Mouse (Mus musculus) T-helper 2 cell (primary cell): ENCODE measurements at regions not wholly inside any gene's neighbourhood (a gene's known extent, or its start where the extent isn't known, plus 50 kb on each side); places are given as distances from the start of the nearest gene placed in this dataset.

ENCODE experiments used
- in situ Hi-C: fragments of 300-600 bp; cut with MboI, MseI; formaldehyde crosslinking; loops from one replicate; pipeline ENCODE4 v1.15.1; 2025; ENCODE audit warnings: high pct_unique_total_duplicates

DNA sequence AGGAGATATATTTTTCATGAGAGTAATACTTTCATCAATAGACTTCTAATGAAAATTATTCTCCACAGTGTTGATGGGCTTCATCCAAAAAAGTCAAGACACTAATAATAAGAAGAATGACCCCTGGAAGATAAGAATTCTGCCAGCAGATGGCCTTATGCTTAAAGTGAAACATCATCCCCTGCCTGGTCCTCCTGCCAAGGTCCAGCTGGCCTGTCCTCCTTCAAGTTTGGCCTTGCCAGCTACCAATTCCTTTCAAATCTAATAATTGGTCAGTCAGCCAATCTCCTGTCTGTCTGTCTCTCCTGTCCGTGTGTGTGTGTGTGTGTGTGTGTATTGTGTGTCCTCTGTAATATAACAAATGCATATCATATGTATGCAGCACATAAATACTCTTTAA, 388.8 kb downstream of the Wdr11 start:
- in situ Hi-C loops, result no loop called here

DNA sequence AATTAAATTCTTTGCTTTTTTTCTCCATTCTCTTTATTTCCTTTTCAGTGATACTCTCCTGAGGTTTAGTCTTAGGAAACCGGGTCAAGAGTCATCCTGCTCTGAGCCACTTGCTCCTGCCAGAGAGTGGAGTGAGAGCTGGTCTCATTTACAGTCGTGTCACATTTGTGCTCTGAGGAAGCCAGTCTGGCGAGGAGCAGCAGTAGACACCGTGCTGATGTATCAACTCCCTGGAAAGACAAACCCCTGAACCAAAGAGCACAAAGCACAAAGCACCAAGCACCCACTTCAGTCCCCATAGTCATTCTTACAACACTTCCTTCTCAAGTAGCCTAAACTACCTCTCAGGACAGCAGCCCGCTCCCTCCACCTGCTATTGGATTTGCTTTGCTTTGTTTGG, 390.7 kb downstream of the Wdr11 start:
- in situ Hi-C loops, result no loop called here

DNA sequence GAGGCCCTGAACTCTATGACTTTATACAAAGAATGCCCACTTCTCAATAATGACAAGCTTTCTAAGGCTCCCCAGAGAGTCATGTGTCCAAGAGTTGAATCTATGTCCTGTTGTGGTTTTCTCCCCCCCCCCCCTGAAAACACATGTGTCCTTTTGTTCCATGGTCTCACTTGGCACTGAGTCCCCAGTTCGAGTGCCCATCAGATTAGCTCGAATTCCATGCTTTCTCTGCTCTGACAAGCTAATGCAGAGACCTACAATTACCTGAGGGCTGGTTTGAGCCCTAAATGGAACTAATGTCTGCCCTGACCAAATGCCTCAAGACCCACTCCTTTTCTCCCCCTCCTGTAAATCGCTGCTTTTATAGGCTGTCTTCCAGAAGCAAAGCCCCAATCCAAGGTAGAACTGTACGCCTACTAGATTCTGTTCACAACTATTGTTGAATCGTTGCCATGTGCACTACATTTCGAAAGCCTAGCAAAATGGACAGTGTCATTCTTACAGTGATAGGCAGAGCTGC, 392.0 kb downstream of the Wdr11 start:
- in situ Hi-C loops, result no loop called here

DNA sequence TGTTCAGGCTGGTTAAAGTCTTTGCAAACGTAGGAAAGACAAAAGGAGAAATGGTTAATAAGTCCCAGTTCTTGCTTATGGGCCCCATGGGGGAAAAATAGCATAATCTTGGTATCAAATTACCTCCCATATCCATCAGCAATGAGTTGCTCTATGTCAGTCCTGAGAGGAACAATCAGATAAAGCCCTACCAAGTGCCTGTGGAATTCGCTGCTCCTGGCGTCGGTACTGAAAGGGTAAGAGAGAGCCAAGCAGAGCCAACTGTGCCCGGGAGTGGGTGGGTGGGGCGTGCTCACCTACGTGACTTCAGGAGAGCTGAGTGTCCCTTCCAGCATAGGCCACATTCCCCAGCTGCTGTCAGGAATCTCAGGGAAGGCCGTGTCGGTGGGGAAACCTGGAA, 392.7 kb downstream of the Wdr11 start:
- in situ Hi-C loops, result no loop called here

DNA sequence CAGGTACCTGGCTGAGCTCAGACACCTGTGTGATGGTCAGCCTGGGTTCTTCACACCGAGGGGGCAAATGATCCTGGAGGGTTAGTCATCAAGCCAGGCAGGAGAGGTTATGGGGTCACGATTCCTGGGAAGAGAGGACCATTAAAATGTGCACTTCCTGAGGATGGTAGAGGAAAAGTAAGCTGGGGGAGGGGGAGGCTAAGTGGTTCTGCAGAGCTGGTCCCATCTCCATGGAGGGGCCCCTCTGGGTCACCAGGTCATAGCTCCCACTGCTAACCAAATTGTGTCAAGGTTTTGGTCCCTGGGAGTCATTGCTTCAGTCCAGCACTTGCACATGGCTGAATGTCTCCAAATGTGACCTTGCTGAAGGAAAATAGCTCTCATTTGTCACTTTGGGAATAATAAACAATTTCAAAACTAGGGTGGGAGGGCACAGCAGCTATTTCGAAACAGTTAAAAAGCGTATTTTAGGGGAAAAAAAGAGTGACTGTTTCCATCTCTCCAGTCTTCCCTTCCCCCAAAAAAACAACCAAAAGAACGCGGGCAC, 395.5 kb downstream of the Wdr11 start:
- in situ Hi-C loops, result no loop called here

DNA sequence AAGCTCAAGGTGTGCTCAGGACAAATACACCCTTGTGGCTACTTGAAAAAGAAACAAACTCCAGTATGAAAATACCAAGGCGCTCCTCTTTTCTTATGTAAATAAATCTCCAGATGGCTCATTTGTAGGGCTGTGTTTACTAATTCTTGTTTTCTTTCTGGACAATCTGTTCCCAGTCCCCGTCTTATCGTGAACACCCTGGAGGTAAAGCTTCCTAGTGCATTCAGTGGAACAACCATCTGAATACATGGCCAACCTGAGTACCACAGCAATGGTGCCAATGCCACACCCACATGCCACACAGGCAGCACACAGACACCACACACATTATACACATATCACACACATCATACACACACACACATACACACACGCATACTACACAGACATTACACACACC, 396.1 kb downstream of the Wdr11 start:
- in situ Hi-C loops, result no loop called here

DNA sequence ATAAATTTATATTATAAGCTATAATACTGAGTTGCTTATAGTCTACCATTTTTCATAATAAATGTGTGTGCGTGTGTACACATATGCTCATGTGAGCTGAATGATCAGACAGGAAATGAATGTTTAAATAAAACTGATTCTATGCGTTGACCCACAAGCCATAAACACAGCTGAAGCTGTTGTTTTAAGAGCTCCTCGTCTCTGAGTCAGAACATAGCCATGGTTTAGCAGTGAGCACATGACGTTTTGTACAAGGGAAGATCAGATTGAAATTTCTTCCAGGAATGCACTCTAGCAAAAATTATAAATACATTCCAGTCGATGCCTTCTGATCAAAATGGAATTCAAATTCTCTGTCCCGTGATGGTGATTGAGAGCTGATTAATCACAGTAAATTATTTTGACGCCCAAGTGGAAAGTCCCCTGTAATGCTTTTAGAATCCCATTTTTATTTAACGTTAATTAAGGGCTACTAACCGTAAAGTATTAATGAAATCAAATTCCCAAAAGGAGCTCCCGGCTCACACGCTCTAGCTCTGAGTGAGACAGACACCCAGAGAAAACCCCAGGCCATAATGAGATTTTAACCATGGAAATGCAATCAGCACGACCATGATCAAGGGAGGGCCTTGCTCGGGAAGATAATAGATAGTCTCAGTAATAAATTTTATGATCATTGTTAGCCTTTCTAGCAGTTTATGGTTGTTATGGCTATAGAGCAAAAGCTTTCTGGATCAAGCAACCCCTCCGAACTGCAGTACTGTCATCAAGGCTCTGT, 402.0 kb downstream of the Wdr11 start:
- in situ Hi-C loops, result no loop called here

DNA sequence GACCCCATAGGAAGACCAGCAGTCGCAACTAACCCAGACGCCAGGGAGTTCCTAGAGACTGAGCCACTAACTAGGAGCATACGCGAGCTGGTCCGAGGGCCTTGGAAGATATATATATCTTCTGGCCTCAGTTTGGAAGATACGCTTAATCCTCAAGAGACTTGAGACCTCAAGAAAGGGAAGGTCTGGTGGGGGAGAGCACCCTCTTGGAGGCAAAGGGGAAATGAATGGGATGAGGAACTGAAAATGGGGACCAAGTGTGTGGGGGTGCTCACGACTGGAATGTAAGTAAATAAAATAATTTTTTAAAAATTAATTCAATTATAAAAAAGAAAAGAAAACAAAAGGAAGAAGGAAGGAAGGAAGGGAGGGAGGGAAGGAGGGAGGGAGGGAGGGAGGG, 403.9 kb downstream of the Wdr11 start:
- in situ Hi-C loops, result no loop called here

DNA sequence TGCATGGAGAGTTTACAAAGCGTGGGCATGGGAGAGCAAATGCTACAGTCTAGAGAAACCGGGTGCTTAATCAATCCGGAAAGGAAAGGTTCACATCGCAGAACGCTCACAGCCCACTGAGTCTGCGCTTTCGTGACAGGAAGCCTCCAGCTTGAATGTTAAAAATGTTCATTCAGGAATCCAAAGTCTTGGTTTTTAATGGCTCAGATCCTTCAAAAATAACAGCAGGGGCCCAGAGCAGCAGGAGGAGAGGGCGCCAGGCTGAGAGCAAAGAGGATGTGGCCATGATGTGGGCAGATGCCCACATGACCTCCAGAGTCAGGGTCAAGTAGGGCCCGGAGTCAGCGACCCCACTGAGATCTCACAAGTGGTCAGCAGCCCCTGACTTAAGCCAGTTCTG, 409.4 kb downstream of the Wdr11 start:
- in situ Hi-C loops, result no loop called here

DNA sequence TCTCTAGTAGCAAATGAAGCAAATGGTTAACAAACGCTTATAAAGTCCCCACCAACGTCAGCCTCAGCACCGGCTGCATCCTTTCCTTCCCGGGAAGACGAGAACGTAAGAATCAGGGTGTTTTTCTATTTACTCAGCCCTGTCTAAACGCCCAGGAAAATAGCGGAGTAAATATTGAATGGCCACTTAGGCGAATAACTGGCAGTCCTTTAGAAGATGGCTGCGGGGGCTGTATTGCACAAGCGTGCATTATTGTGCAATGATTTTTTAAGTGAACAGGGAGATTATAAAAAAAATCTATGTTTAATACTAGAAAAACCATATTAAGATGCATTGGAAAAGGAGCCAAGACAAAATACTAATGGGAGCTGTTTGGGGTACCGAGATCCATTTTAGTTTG, 410.3 kb downstream of the Wdr11 start:
- in situ Hi-C loops, result no loop called here

DNA sequence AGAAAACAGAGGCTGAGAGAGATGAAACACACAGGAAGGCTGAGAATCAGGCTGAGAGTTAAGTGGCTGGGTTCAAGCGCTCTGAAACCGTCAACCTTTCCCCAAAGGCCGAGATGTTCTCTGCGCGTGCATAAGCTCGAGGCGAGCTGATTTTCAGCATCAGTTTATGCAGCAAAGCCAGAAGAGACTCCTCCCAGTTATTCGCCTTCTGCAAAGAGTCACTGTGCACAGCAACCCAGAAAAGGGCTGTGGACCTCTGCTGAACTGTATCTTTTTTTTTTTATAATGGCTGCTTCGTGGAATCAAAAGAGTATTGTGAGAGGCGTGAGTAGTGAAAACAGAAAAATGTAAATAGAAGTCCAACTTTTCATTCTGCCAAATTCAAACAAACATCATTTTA, 413.7 kb downstream of the Wdr11 start:
- in situ Hi-C loops, result no loop called here

DNA sequence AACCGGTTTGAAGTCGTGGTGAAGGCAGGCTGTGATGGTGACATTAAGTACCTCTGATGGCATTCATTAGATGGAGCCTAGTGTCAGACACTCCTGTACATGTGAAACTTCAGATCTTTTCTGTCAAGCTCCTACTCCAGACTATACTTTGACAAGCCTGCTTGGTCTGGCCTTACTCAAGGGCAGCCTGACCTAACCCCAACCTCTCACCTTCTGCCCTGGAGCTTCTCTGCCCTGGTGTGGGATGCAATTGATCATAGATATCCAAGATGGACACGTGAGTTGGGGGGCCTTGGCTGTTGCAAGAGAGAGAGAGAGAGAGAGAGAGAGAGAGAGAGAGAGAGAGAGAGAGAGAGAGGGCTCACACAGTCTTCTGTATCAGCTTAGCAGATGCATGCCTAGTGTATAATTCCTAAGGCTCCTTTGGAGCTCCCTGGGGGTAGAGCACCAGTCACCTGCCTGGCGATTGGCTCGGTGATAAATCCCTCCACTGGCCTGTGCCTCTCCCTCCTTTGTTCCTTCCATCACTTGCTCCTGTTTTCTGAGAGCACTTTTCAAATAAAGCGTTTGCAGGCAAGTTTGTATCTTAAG, 416.4 kb downstream of the Wdr11 start:
- in situ Hi-C loops, result no loop called here

DNA sequence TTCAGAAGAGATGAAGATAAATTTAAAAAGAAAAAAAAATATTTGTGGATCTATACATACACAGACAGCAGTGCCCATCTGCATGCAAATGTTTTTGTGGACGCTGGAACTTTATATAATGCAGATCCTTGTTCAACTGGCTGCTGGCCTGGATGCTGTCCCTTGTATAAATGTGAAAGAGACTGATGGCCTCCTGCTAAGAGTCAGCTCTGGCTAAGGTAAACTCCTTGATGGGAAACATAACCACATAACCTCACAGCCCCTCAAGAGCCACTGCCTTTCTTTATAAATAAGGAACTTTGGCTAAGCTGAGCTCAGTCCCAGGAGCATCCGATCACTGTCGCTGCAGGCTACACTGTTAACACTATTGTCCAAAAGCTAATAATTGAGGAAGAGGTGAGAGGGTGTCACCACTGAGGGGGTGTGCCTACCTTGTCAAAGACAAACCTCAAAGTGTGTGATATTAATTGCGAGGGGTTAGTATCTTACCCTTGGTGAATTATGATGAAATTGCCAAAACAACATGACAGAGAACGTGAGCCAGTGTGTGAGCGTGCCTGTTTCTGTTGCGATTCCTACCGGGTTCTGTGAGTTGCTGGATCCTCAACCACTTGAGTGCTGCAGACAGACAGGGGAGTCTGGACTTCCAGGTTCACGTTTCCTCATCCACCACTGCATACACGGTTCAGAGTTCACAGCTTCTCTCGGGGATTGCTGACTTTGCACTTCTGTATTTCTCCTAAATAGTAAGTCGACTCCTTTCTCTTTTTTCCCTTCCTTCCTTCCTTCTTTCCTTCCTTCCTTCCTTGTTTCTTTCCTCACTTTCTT, 417.1 kb downstream of the Wdr11 start:
- in situ Hi-C loops, result no loop called here

DNA sequence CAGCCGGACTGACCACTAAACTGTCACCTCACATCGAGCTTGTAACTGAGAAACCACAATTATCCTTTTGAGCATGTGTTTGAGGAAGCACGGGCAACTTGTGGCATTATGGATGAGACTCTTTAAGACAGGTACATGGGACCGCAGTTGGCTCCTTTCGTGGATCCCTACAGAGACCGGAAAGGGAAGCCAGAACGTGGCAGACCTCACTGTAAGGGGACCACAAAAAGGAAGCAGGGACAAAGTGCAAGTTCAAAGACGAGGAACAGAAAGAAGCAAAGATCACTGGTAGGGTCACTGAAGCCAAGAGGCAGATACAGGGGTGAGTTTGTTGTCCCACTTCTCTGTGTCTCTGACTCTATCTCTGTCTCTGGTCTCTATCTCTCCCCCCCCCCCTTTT, 420.4 kb downstream of the Wdr11 start:
- in situ Hi-C loops, result no loop called here

DNA sequence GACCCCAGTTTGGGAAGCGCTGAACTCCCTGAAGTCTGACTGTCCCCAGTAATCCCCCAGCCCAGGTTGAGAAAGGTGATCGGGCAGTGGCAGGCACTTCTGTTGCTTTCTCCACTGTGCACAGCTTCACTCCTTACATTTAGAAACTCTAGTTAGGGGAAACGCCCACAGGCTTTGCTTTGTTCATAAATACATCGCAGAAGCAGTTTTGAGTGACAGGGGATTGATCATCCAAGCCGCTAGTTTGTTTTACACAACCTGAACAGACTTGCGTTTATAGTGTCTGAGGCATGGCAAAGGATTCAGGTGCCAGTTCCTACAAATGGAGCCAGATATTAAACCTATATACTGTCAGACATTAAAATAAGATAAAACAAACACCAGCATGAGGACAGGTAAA, 421.4 kb downstream of the Wdr11 start:
- in situ Hi-C loops, result no loop called here

DNA sequence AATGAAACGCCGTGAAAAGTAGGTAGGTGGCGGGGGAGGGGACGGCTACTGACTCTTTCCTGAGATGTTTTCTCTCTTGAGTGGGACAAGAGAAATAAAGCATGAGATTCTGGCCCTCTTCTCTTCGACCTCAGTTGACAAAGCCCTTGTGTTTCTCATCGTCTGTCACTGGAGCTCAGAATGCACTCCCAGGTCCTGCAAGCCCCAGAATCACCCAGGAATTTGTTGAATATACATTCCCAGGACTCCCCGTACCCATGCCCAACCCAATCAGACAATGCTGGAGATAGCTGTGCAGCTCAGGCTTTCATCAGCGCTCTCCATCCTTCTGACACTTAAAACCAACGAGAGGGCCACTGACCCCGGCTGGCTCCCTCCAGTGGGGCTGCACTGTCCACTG, 422.9 kb downstream of the Wdr11 start:
- in situ Hi-C loops, result no loop called here

DNA sequence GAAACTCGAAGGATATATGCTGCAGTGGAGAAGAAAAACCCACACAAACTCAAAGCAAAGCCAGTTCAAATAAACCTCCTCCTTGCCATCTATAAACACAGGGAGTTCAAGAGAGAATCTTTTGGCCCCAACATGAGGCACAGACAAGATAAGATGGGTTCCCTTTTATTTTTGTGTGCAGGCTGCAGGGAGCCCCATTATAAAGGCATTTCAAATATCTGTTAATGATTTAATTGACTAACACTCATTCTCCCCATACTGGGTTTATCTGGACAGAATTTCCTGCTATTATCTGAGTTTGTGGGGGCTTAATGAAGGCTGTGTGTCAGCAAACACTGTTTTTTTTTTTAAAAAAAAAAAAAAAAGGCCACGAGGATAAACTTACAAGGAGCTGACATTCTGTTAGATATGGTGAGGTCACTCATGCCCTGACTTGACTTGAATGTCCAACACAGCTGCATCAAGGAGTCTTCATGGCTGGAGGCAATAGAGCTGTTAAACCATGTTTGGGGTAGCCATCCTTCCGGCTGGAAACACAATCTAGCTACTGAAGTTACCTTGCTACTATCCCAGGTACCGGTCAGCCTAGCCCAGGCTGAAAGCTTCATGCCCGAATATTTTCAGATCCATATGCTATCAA, 423.8 kb downstream of the Wdr11 start:
- in situ Hi-C loops, result no loop called here

DNA sequence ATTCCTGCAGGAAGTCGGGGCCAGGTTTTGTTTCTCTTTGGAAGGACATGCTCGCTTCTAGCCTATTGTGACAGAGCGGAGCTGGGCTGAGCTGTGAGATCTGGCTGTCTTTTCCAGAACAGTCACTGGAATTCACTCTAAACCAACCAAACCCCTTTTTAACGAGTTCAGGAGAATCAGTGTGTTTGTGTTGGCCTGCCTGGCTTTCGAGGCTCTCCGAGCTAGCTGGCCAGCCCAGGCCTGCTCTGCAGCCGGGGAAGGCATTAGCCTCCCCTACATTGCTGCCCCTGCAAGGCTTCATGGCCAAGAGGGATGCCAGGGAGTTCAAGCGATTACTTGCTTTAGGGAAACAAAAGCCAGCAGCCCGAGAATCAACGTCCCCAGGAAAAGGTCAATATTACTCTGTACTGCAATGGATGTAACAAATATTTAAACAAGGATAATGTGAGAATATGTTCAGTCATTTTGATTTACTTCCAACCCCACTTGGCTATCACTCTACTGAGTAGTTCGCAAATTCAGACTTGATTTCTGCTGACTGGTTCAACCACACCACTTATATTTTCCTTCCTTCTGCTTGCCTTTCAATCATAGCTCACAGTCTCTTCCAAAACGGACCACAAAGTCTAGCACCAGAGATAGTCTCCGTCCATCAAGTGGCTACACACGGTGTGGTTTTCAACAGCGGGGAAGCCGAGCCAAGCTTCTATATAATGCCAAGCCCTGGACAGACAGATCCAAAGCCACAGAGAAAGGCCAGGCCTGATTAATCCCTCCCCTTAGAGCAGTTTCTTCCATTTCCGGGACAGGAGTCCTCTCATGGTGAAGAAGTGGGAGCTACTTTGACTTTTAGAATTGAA, 424.6 kb downstream of the Wdr11 start:
- in situ Hi-C loops, result no loop called here

DNA sequence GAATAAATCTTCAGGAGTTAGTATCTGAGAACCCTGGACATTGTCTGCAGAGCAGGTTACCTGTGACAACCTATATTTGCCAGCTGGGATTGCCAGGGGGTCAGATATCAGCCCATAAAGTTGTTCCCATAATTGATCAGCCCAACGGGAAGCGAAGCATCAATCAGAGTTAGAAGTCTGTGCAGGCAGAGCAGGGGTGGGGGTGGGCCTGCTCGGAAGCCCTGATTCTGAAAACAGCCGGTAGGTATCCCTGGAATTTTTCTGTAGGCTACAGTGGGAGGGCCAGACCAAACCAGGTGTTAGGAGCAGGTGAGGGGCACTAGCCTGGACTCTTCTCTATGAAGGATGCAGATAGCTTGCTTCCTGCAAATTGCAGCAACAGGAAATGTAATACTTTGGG, 427.2 kb downstream of the Wdr11 start:
- in situ Hi-C loops, result no loop called here

DNA sequence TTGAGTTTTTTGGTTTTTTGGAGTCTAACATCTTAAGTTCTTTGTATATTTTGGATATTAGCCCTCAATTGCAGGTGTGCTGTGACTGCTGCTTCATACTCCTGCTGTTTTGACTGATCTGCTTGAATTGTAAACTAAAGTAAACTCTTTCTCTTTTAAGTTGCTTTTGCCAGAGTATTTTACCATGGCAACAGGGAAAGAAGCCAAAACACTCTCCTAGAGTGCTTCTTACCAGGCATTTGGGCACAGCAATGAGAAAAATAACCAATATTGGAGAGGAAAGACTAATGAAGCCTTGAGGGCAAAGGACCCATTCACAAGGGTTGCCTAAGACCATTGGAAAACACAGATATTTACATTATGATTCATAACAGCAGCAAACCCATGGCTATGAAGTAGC, 437.3 kb downstream of the Wdr11 start:
- in situ Hi-C loops, result no loop called here

DNA sequence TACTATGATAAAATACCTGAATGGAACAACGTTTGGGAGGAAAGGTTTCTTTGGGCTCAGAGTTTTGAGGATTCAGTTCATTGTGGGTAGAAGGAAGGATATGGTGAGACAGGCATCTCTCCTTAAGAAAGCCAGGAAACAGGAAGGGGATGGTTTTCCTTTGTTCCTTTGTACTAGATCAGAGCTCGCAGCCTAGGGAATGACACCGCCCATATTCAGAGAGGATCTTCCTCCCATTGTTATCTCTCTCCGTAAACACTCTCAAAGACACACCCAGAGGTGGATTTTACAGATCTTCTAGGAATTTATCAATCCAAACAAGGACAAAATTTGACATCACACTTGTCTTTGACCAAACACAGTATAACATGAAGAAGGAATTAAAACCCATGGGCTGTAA, 439.0 kb downstream of the Wdr11 start:
- in situ Hi-C loops, result no loop called here
